Mouse (Mus musculus) erythroid progenitor cell, adult 5-6 weeks (primary cell): ENCODE results near the gene Celf2. TPM values are rescaled to one million over a fixed set of nuclear protein-coding genes. Genes with fewer than 3 reads are reported as not detected.

Experiments used
- ATAC-seq: replicated peaks from 2 replicates; pipeline ENCODE4 v1.8.0; 2016; ENCODE audit warnings: moderate number of reproducible peaks, mild to moderate bottlenecking, moderate TSS enrichment, inconsistent platforms; ENCODE audit not compliant: poor library complexity, low FRiP score, severe bottlenecking
- total RNA-seq, 2 experiments: library from RNA; stranded (forward) in 1 of 2; stranded (reverse) in 1 of 2; fragments of 150-400 nt in 1 of 2; fragments of 186-747, 209-891 nt in 1 of 2; gene quantifications; 2 replicates each; pipeline versions ENCODE4 v1.2.3 to v1.2.4; 2015 to 2017; ENCODE audit warnings: low replicate concordance in 2 of 2

Celf2 gene
- total RNA-seq, 2 experiments from 2014 or later: 12.0 to 24.7 TPM

GRCm38 (mm10) chr2:7093414-7093813 is 415.9 kb downstream of the Celf2 start:
- no peak for ATAC-seq

- ATAC-seq: no peak
Measured at GRCm38 (mm10) chr2:7092641-7093040, 416.7 kb downstream of the Celf2 start.

- no peak for ATAC-seq
Measured at GRCm38 (mm10) chr2:7090496-7090895, 418.9 kb downstream of the Celf2 start.

- ATAC-seq: no peak
Measured at GRCm38 (mm10) chr2:7089069-7089834, 420.1 kb downstream of the Celf2 start.

GRCm38 (mm10) chr2:7088536-7088935 is 420.8 kb downstream of the Celf2 start:
- ATAC-seq: no peak

GRCm38 (mm10) chr2:7087480-7087879 is 421.9 kb downstream of the Celf2 start:
- ATAC-seq: no peak

GRCm38 (mm10) chr2:7083489-7084090 is 425.8 kb downstream of the Celf2 start:
- no peak for ATAC-seq

- no peak for ATAC-seq
Measured at GRCm38 (mm10) chr2:7082376-7083025, 426.9 kb downstream of the Celf2 start.

GRCm38 (mm10) chr2:7080794-7081783 is 428.3 kb downstream of the Celf2 start:
- no peak for ATAC-seq

GRCm38 (mm10) chr2:7080086-7080485 is 429.3 kb downstream of the Celf2 start:
- no peak for ATAC-seq

GRCm38 (mm10) chr2:7079390-7079789 is 430.0 kb downstream of the Celf2 start:
- ATAC-seq: no peak

GRCm38 (mm10) chr2:7073730-7074129 is 435.6 kb downstream of the Celf2 start:
- ATAC-seq: no peak

GRCm38 (mm10) chr2:7072344-7073265 is 436.8 kb downstream of the Celf2 start:
- no peak for ATAC-seq

GRCm38 (mm10) chr2:7069458-7069857 is 439.9 kb downstream of the Celf2 start:
- no peak for ATAC-seq

GRCm38 (mm10) chr2:7068281-7068680 is 441.1 kb downstream of the Celf2 start:
- ATAC-seq: no peak

- ATAC-seq: no peak
Measured at GRCm38 (mm10) chr2:7063574-7064192, 445.7 kb downstream of the Celf2 start.

GRCm38 (mm10) chr2:7060490-7061105 is 448.8 kb downstream of the Celf2 start:
- no peak for ATAC-seq

GRCm38 (mm10) chr2:7056401-7056800 is 453.0 kb downstream of the Celf2 start:
- no peak for ATAC-seq
